Mouse (Mus musculus) hindbrain, postnatal 0 days (tissue): ENCODE data around the gene Tprn. TPM values are rescaled to one million over a fixed set of nuclear protein-coding genes. Genes with fewer than 3 reads are reported as not detected.
"Not testable (repeated sequence)": the region's sequence is repeated elsewhere in the genome, so short reads cannot be mapped to it uniquely, and the experiment has no call there.

Source experiments
- ATAC-seq: fragments of 200-750 bp; cut with Nextera tagmentation; 2 replicates; pipeline ENCODE4 v1.8.0; 2017; ENCODE audit warnings: mild to moderate bottlenecking, moderate TSS enrichment, moderate library complexity
- DNase-seq: peaks from one replicate; pipeline ENCODE4 v3.0.0-alpha.2; 2015; ENCODE audit warnings: low spot score
- H3K27ac ChIP-seq: fragments of 300-500 bp; sonication (generic); 2 replicates; pipeline ENCODE4 v1.5.1; 2014; ENCODE audit warnings: mild to moderate bottlenecking
- H3K27me3 ChIP-seq: fragments of 300-500 bp; sonication (generic); 2 replicates; pipeline ENCODE4 v1.6.1; 2014; ENCODE audit warnings: low read length, mixed read lengths; ENCODE audit not compliant: insufficient read depth
- H3K36me3 ChIP-seq: fragments of 300-500 bp; sonication (generic); 2 replicates; pipeline ENCODE4 v1.6.1; 2014; ENCODE audit warnings: low read length, mixed read lengths; ENCODE audit not compliant: insufficient read depth
- H3K4me1 ChIP-seq: fragments of 300-500 bp; sonication (generic); 2 replicates; pipeline ENCODE4 v1.6.1; 2014; ENCODE audit warnings: antibody characterized with exemption, low read length, mixed read lengths; ENCODE audit not compliant: insufficient read depth
- H3K4me2 ChIP-seq: fragments of 300-500 bp; sonication (generic); 2 replicates; pipeline ENCODE4 v1.6.1; 2014; ENCODE audit warnings: low read depth, mild to moderate bottlenecking, low read length, moderate library complexity, mixed read lengths
- H3K4me3 ChIP-seq: fragments of 300-500 bp; sonication (generic); 2 replicates; pipeline ENCODE4 v1.5.1; 2014; ENCODE audit warnings: low read length
- H3K9ac ChIP-seq: fragments of 300-500 bp; sonication (generic); replicated peaks from 2 replicates; pipeline ENCODE4 v1.6.1; 2014; ENCODE audit warnings: mild to moderate bottlenecking, low read length, moderate library complexity, mixed read lengths
- H3K9me3 ChIP-seq: fragments of 300-500 bp; sonication (generic); 2 replicates; pipeline ENCODE4 v1.6.1; 2016; ENCODE audit warnings: low read length, mixed read lengths
- CTCF ChIP-seq: IDR thresholded peaks from 2 replicates; pipeline ENCODE4 v1.5.1; 2016; ENCODE audit warnings: antibody characterized with exemption, control low read depth, low read depth
- WGBS: fragments of 180-500 bp; shearing (Covaris S2); extraction: QIAGEN DNeasy Blood & Tissue Kit; methylation state at CpG from one replicate; pipeline ENCODE4 v1.1.7; 2014; 5-methylcytosine and 5-hydroxymethylcytosine counted together
- polyA plus RNA-seq: library from polyadenylated mRNA; unstranded; fragments of >200 nt; fragmentation: Nextera tagmentation; extraction: Ambion mirVana; gene quantifications from 2 replicates; pipeline ENCODE4 v1.2.1, GENCODE M21; 2015
- total RNA-seq: library from RNA; depleted of rRNA; stranded (reverse); fragments of >200 nt; gene quantifications from 2 replicates; pipeline ENCODE4 v1.2.3, GENCODE M21; 2014

The Tprn gene
- total and polyA plus RNA-seq, 2 experiments from 2014 or later = 30.0 to 45.6 TPM

GRCm38 (mm10) chr2:25255284-25255779, 7.1 kb upstream of the Tprn start, which contains the start of gene Tmem203:
Gene Tmem203 (plus strand): TSS chr2:25255439.
- ATAC-seq (peak; percentile 91), DNase-seq (peak; percentile 94)
- Histone ChIP-seq H3K9me3 (no peaks in the 10 kb centered on the region), H3K4me2 (peak within 1 kb of the TSS; percentile 76), H3K27me3 (no peaks in the 10 kb centered on the region), H3K27ac (peak within 1 kb of the TSS; percentile 84), H3K4me1 (peaks cover 13% of the 10 kb centered on the region), H3K9ac (peak within 1 kb of the TSS; percentile 79), H3K4me3 (peak within 1 kb of the TSS; percentile 89), H3K36me3 (peaks cover 10% of the 10 kb centered on the region; the same call in 1 of the 2 replicates)
- no peak for TF ChIP-seq CTCF
- WGBS = 0% methylated on average over 39 of the region's 39 CpGs

- H3K9ac ChIP-seq = peak overlapping the region; percentile 79
- H3K4me3 ChIP-seq = peak overlapping the region; percentile 89
- DNase-seq, ATAC-seq, H3K27ac ChIP-seq, H3K9me3 ChIP-seq, H3K36me3 ChIP-seq, H3K27me3 ChIP-seq: not testable (repeated sequence)
- H3K4me1 ChIP-seq = peaks cover 13% of the 10 kb centered on the region
- 57% methylated on average over 11 of the region's 12 CpGs for WGBS
- peak overlapping the region; percentile 76 for H3K4me2 ChIP-seq
- peak; percentile 44 for TF ChIP-seq CTCF
Measured at GRCm38 (mm10) chr2:25256443-25257109, 5.8 kb upstream of the Tprn start.

DNA sequence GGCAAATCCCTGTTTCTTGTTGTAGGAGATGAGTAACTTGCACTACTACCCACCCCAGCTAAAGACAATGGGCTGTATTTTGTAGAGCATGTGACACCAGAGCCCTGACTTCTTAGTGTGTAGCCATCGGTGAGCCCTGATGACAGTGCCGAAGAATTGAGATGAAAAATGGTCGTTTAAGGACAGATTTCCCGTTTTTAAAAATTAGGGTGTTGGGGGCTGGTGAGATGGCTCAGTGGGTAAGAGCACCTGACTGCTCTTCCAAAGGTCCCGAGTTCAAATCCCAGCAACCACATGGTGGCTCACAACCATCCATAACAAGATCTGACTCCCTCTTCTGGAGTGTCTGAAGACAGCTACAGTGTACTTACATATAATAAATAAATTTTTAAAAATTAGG, 5.2 kb upstream of the Tprn start:
- 87% methylated on average over 5 of the region's 5 CpGs for WGBS
- H3K36me3 ChIP-seq, H3K27me3 ChIP-seq, DNase-seq, H3K4me3 ChIP-seq, H3K9ac ChIP-seq, H3K4me2 ChIP-seq, H3K27ac ChIP-seq, H3K9me3 ChIP-seq, ATAC-seq: not testable (repeated sequence)
- H3K4me1 ChIP-seq = peaks cover 13% of the 10 kb centered on the region

DNA sequence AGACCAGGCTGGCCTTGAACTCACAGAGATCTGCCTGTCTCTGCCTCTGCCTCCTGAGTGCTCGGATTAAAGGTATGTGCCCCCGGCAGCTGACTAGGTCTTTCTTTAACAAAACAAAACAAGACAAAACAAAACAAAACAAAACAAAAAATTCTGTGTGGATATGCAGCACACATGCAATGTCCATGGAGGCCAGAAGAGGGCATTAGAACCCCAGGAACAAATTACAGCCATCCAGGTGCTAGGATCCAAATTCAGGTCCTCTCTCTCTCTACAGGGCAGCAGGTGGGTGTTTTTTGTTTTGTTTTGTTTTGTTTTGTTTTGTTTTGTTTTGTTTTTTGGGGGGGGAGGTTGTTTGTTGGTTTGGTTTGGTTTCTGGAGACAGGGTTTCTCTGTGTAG, 3.5 kb upstream of the Tprn start:
- H3K27me3 ChIP-seq = no peaks in the 10 kb centered on the region
- no peaks in the 10 kb centered on the region for H3K36me3 ChIP-seq
- H3K9ac ChIP-seq = no peak overlapping the region
- no peaks in the 10 kb centered on the region for H3K9me3 ChIP-seq
- H3K4me1 ChIP-seq = peaks cover 18% of the 10 kb centered on the region
- DNase-seq (no peak), ATAC-seq (no peak)
- H3K4me3 ChIP-seq = no peak overlapping the region
- no peak overlapping the region for H3K4me2 ChIP-seq
- WGBS = 67% methylated on average over 2 of the region's 2 CpGs
- H3K27ac ChIP-seq = no peak overlapping the region
- peak; percentile 60 for TF ChIP-seq CTCF

DNA sequence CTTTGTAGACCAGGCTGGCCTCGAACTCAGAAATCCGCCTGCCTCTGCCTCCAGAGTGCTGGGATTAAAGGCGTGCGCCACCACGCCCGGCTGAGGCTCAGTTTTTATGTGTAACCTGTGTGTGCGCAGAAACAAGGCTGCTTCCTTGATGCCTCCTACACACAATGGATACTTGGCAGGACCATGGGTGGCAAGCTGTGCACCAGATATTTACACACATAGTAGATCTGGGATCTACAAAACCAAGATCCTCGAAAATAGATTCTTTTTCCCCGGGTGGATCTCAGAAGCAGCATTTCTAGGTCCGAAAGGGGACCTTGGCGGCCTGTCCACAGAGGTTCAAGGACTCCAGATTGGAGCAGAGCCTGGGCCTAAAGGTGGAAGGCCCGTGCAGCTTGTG, 548 bp upstream of the Tprn start:
- Histone ChIP-seq H3K4me2 (peak overlapping the region; percentile 76), H3K27ac (peak overlapping the region; percentile 79), H3K9me3 (no peaks in the 10 kb centered on the region), H3K27me3 (no peaks in the 10 kb centered on the region), H3K4me3 (peak overlapping the region; percentile 60), H3K9ac (peak overlapping the region; percentile 28; the same call in 1 of the 2 replicates), H3K4me1 (peaks cover 33% of the 10 kb centered on the region), H3K36me3 (no peaks in the 10 kb centered on the region)
- no peak for TF ChIP-seq CTCF
- 43% methylated on average over 11 of the region's 12 CpGs for WGBS
- DNase-seq (no peak), ATAC-seq (no peak)

DNA sequence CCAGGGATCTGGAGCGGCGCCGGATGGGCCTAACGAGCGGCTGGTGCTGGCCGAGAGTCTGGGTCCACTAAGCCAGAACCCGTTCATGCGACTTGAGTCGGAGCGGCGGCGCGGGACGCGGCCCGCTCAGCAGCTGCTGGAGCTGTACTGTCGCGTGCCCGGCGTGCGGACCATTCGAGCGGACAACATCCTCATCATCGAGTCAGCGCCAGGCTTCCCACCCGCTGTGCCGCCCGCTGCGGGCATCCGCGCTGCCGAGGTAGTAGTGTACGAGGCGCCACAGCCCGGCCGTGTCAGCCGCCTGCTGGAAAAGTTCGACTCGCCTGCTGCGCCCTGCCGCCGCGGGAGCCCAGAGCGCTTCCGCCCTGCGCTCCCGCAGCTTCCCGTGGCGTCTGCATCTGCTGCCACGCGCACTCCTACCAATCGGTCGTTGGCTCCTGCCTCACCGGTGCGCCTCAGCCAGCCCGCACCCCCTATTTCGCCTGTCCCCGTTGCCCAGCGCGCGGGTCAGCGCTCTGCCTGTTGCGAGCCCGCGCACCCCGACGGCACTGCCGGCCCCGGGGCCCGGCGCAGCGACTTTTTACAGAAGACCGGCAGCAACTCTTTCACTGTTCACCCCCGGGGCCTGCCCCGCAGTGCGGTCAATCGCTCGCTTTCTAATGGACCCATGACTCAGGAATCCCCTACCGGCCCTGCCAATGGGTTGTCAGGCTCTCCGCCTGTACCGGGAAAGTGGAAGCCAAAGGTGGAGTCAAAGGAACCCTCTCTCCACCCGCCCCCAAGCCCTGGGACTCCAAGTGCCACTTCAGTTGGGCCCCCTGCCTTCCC, 591 bp downstream of the Tprn start:
- peaks cover 43% of the 10 kb centered on the region for H3K4me1 ChIP-seq
- peak overlapping the region; percentile 71 for H3K27ac ChIP-seq
- no peaks in the 10 kb centered on the region for H3K27me3 ChIP-seq
- ATAC-seq (no peak), DNase-seq (peak; percentile 61)
- no peaks in the 10 kb centered on the region for H3K36me3 ChIP-seq
- H3K4me3 ChIP-seq = peak overlapping the region; percentile 60
- H3K9ac ChIP-seq = peak overlapping the region; percentile 66
- peak overlapping the region; percentile 76 for H3K4me2 ChIP-seq
- no peaks in the 10 kb centered on the region for H3K9me3 ChIP-seq
- WGBS = 2% methylated on average over 81 of the region's 82 CpGs
- TF ChIP-seq CTCF = no peak
